Mouse (Mus musculus): ENCODE measurements around the gene Fndc9.

Fndc9 gene

GRCm38 (mm10) chr11:46235334-46235733 is at the start of gene Fndc9:
TSS of gene Fndc9 (plus strand) at chr11:46235531.
- no peak for DNase-seq (ENCODE audit: low spot score in 2 of 2)

GRCm38 (mm10) chr11:46188283-46188682 is 47.0 kb upstream of the Fndc9 start:
- DNase-seq (ENCODE audit: low spot score in 2 of 2) = no peak

GRCm38 (mm10) chr11:46194175-46194574 is 41.2 kb upstream of the Fndc9 start:
- no peak for DNase-seq (ENCODE audit: low spot score in 2 of 2)

GRCm38 (mm10) chr11:46200664-46201063 is 34.7 kb upstream of the Fndc9 start:
- no peak for DNase-seq (ENCODE audit: low spot score in 2 of 2)

GRCm38 (mm10) chr11:46201636-46202546 is 33.4 kb upstream of the Fndc9 start:
- no peak for DNase-seq (ENCODE audit: low spot score in 2 of 2)

- DNase-seq (ENCODE audit: low spot score in 2 of 2) = no peak
These were observed 32.8 kb upstream of the Fndc9 start for GRCm38 (mm10) chr11:46202547-46202887.

- DNase-seq (ENCODE audit: low spot score in 2 of 2) = no peak
These were observed 30.5 kb upstream of the Fndc9 start for GRCm38 (mm10) chr11:46204841-46205240.

GRCm38 (mm10) chr11:46205639-46206409 is 29.5 kb upstream of the Fndc9 start:
- DNase-seq (ENCODE audit: low spot score in 2 of 2) = no peak

GRCm38 (mm10) chr11:46209884-46210283 is 25.4 kb upstream of the Fndc9 start:
- DNase-seq (ENCODE audit: low spot score in 2 of 2) = no peak

- DNase-seq (ENCODE audit: low spot score in 2 of 2) = no peak
These were observed 23.5 kb upstream of the Fndc9 start for GRCm38 (mm10) chr11:46211858-46212257.

GRCm38 (mm10) chr11:46213844-46214243 is 21.5 kb upstream of the Fndc9 start:
- no peak for DNase-seq (ENCODE audit: low spot score in 2 of 2)

GRCm38 (mm10) chr11:46214368-46215230 is 20.7 kb upstream of the Fndc9 start:
- DNase-seq (ENCODE audit: low spot score in 2 of 2) = no peak

GRCm38 (mm10) chr11:46215354-46215753 is 20.0 kb upstream of the Fndc9 start:
- peak; percentile 27 to 69 for DNase-seq (ENCODE audit: low spot score in 2 of 2)

- peak; percentile 53 to 82 for DNase-seq (ENCODE audit: low spot score in 2 of 2)
These were observed 18.7 kb upstream of the Fndc9 start for GRCm38 (mm10) chr11:46216669-46217068.

- no peak for DNase-seq (ENCODE audit: low spot score in 2 of 2)
These were observed 17.6 kb upstream of the Fndc9 start for GRCm38 (mm10) chr11:46217686-46218085.

- no peak for DNase-seq (ENCODE audit: low spot score in 2 of 2)
These were observed 16.7 kb upstream of the Fndc9 start for GRCm38 (mm10) chr11:46218584-46218983.

GRCm38 (mm10) chr11:46219380-46219779 is 16.0 kb upstream of the Fndc9 start:
- no peak for DNase-seq (ENCODE audit: low spot score in 2 of 2)

- DNase-seq (ENCODE audit: low spot score in 2 of 2) = no peak
These were observed 15.1 kb upstream of the Fndc9 start for GRCm38 (mm10) chr11:46220211-46220610.

- DNase-seq (ENCODE audit: low spot score in 2 of 2) = no peak
These were observed 11.8 kb upstream of the Fndc9 start for GRCm38 (mm10) chr11:46223575-46223974.

- DNase-seq (ENCODE audit: low spot score in 2 of 2) = no peak
These were observed 10.0 kb upstream of the Fndc9 start for GRCm38 (mm10) chr11:46225345-46225744.

- DNase-seq (ENCODE audit: low spot score in 2 of 2) = no peak
These were observed 5.1 kb upstream of the Fndc9 start for GRCm38 (mm10) chr11:46230184-46230583.

- DNase-seq (ENCODE audit: low spot score in 2 of 2) = no peak
These were observed 2.5 kb upstream of the Fndc9 start for GRCm38 (mm10) chr11:46232803-46233202.
